Mouse (Mus musculus) kidney, postnatal 4 days (tissue): ENCODE measurements around the gene Olfr1381.
"Not testable (repeated sequence)": the region's sequence is repeated elsewhere in the genome, so short reads cannot be mapped to it uniquely, and the experiment has no call there.

Experiments used
- DNase-seq, 2 experiments: peaks; one replicate each; pipeline ENCODE4 v3.0.0; 2021; ENCODE audit warnings: mixed read lengths in 2 of 2

Gene Olfr1381

GRCm38 (mm10) chr11:49543149-49543548, at the start of gene Olfr1381:
Gene Olfr1381 (plus strand): TSS chr11:49543449.
- DNase-seq, result not testable (repeated sequence)

- DNase-seq, result no peak
Measured at GRCm38 (mm10) chr11:49518086-49518485, 25.2 kb upstream of the Olfr1381 start.

- DNase-seq, result no peak
Measured at GRCm38 (mm10) chr11:49519348-49519747, 23.9 kb upstream of the Olfr1381 start, which contains the start of gene Olfr1383. Gene Olfr1383 (plus strand): TSS chr11:49519648.

GRCm38 (mm10) chr11:49527947-49528346, 15.3 kb upstream of the Olfr1381 start, which contains the start of gene Olfr1382:
Gene Olfr1382 (plus strand): TSS chr11:49528247.
- DNase-seq, result no peak

- DNase-seq, result no peak
Measured at GRCm38 (mm10) chr11:49532761-49533160, 10.5 kb upstream of the Olfr1381 start.

GRCm38 (mm10) chr11:49536631-49537030, 6.6 kb upstream of the Olfr1381 start:
- DNase-seq, result peak; percentile 2 to 4

- peak in 1 of 2 experiments; percentile 6 for DNase-seq
Measured at GRCm38 (mm10) chr11:49554033-49554432, 10.8 kb downstream of the Olfr1381 start.

- DNase-seq, result not testable (repeated sequence)
Measured at GRCm38 (mm10) chr11:49556578-49556977, 13.3 kb downstream of the Olfr1381 start, which contains the start of gene Olfr1380. Gene Olfr1380 (plus strand): TSS chr11:49556878.

- DNase-seq, result not testable (repeated sequence)
Measured at GRCm38 (mm10) chr11:49575054-49575453, 31.8 kb downstream of the Olfr1381 start.

GRCm38 (mm10) chr11:49580452-49580851, 37.2 kb downstream of the Olfr1381 start:
- DNase-seq, result not testable (repeated sequence)

- DNase-seq, result no peak
Measured at GRCm38 (mm10) chr11:49590213-49590612, 47.0 kb downstream of the Olfr1381 start.

GRCm38 (mm10) chr11:49597149-49597548, 53.9 kb downstream of the Olfr1381 start:
- not testable (repeated sequence) for DNase-seq
